Mouse (Mus musculus) left cerebral cortex, postnatal 14 days (tissue): ENCODE results near the gene Gm28043. TPM values are rescaled to one million over a fixed set of nuclear protein-coding genes. Genes with fewer than 3 reads are reported as not detected.

Experiments
- DNase-seq, 2 experiments: peaks; one replicate each; pipeline ENCODE4 v3.0.0; 2021 to 2022; ENCODE audit warnings: low spot score in 2 of 2, mixed read lengths in 1 of 2
- intact Hi-C: fragments of 180-260 bp; cut with DNase I; formaldehyde crosslinking; loops from one replicate; pipeline ENCODE4 v1.15.1; 2025
- microRNA-seq, 2 experiments: library from miRNA; unstranded; fragments of <30 nt; microRNA quantifications; one replicate each; pipeline ENCODE4 v1.2.0; 2022
- total RNA-seq, 2 experiments: library from RNA; stranded (reverse); gene quantifications; 2 replicates each; pipeline ENCODE4 v1.2.3; 2021

The Gm28043 gene
- total RNA-seq, 2 experiments from 2014 or later, result 3.1 to 3.7 TPM

- intact Hi-C loops, result no loop called here
- DNase-seq, result no peak
Observed at GRCm38 (mm10) chr17:29731266-29731952, 116.7 kb downstream of the Gm28043 start.

DNA sequence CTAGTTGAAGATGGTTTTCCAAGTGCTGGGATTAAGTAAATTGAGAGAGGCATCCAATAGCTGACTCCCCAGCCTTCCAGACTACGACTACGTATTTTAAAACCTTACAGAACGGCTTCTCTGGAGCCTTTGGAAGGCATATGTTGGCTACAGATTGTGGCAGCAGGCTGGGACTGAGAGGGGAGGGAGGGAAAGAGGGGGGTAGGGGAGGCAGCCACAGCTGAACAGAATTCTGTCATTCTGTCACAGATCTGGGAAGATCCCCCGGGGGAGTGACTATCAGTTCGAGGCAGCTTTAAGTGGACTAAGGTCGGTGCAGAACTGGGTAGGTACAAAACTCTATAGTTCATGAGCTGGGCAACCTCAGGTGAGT is 117.3 kb downstream of the Gm28043 start:
- DNase-seq, result no peak

GRCm38 (mm10) chr17:29732522-29732921 is 117.8 kb downstream of the Gm28043 start:
- intact Hi-C loops, result no loop called here
- DNase-seq, result no peak

More for the DNA sequence above, 117.3 kb downstream of the Gm28043 start:
- intact Hi-C loops, result no loop called here

GRCm38 (mm10) chr17:29736448-29737014 is 121.9 kb downstream of the Gm28043 start:
- DNase-seq, result no peak
- intact Hi-C loops, result no loop called here

- peak; percentile 57 to 82 for DNase-seq
- intact Hi-C loops, result no loop called here
Observed at GRCm38 (mm10) chr17:29737849-29738804, 123.5 kb downstream of the Gm28043 start.

DNA sequence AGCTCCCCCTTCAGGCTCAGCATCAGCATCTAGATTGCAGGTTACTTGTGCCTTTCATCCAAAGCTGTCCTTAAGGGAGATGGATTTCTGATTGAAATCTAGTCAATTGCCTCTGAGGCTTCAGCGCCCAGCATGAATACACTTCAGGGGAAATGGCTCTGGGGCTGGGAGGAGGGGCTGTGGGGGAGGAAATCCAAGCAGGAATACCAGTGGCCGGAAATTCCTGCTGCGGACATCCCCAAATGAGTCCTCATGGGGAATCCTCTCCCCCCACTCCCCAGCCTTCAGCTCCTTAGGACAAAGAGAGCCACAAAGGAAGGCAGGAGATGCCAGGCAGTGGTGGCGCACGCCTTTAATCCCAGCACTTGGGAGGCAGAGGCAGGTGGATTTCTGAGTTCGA is 132.8 kb downstream of the Gm28043 start:
- intact Hi-C loops, result no loop called here
- no peak for DNase-seq

Small RNA genes lying within 50 kb of the gene (microRNA-seq; reads per million reads assigned to microRNA genes)
- 0 to 0.67 reads per million in 2 experiments for gene Mir7667

Other genes starting within 250 kb of the Gm28043 start
- 1 to 10 TPM; 3.4 to 4.2 TPM for gene Pim1, start 124.1 kb upstream of the Gm28043 start, total RNA-seq
- not detected for gene Gm17657, start 65.2 kb upstream of the Gm28043 start, total RNA-seq
- gene Tbc1d22b, start 65.1 kb upstream of the Gm28043 start, total RNA-seq, result 10 to 100 TPM; 44.1 to 47.0 TPM
- gene Tmem217, start 62.5 kb upstream of the Gm28043 start, total RNA-seq, result under 1 TPM in 1 of 2 experiments, not detected in 1; 0.68 TPM
- 10 to 100 TPM; 46.8 to 58.6 TPM for gene Rnf8, start 86 bp upstream of the Gm28043 start, total RNA-seq
- gene Cmtr1, start 45.7 kb downstream of the Gm28043 start, total RNA-seq, result 10 to 100 TPM; 86.8 to 96.7 TPM
- 10 to 100 TPM; 13.5 to 15.1 TPM for gene Ccdc167, start 102.2 kb downstream of the Gm28043 start, total RNA-seq